Mouse (Mus musculus) kidney, adult 2 months (tissue): ENCODE measurements around the gene Crocc. TPM values are rescaled to one million over a fixed set of nuclear protein-coding genes. Genes with fewer than 3 reads are reported as not detected.

Source experiments
- DNase-seq: peaks from one replicate; pipeline ENCODE4 v3.0.0; 2021
- H3K27ac ChIP-seq: fragments of 200-500 bp; 2 replicates; pipeline ENCODE4 v1.5.1; 2012; ENCODE audit warnings: low read depth, low read length, control low read depth, inconsistent platforms; ENCODE audit not compliant: insufficient read depth
- H3K27me3 ChIP-seq: fragments of 200-500 bp; replicated peaks from 2 replicates; pipeline ENCODE4 v1.6.1; 2012; ENCODE audit warnings: mild to moderate bottlenecking, moderate library complexity, low read length, inconsistent platforms; ENCODE audit not compliant: control insufficient read depth, insufficient read depth
- H3K36me3 ChIP-seq: fragments of 200-500 bp; 2 replicates; pipeline ENCODE4 v1.6.1; 2012; ENCODE audit warnings: mild to moderate bottlenecking, moderate library complexity, low read length, inconsistent platforms; ENCODE audit not compliant: control insufficient read depth, insufficient read depth
- H3K4me1 ChIP-seq: fragments of 200-500 bp; 2 replicates; pipeline ENCODE4 v1.6.1; 2011; ENCODE audit warnings: low read length; ENCODE audit not compliant: control insufficient read depth, insufficient read depth
- H3K4me3 ChIP-seq: fragments of 200-500 bp; 2 replicates; pipeline ENCODE4 v1.5.1; 2011; ENCODE audit warnings: mild to moderate bottlenecking, low read depth, low read length, control low read depth; ENCODE audit not compliant: insufficient read depth
- CTCF ChIP-seq: fragments of 200-500 bp; conservative IDR thresholded peaks from 2 replicates; pipeline ENCODE4 v1.5.1; 2011; ENCODE audit warnings: low read depth, mild to moderate bottlenecking, control low read depth, low read length, moderate library complexity, mixed read lengths; ENCODE audit not compliant: insufficient read depth, insufficient read length
- POLR2A ChIP-seq: fragments of 200-500 bp; IDR thresholded peaks from one replicate; pipeline ENCODE4 v1.6.1; 2011; ENCODE audit warnings: low read depth, low read length, control low read depth
- WGBS: fragments of 180-500 bp; shearing (Covaris S2); methylation state at CpG from one replicate; pipeline ENCODE4 v1.1.7; 2018; 5-methylcytosine and 5-hydroxymethylcytosine counted together
- polyA plus RNA-seq: library from polyadenylated mRNA; depleted of rRNA; stranded (reverse); fragments of >200 nt; gene quantifications from 2 replicates; pipeline ENCODE4 v1.2.3, GENCODE M21; 2012

Gene Crocc
- polyA plus RNA-seq, 1 experiment, result 34.7 TPM

GRCm38 (mm10) chr4:141017657-141018436 is 42.5 kb downstream of the Crocc start:
- Histone ChIP-seq H3K4me1 (no peaks in the 10 kb centered on the region), H3K4me3 (no peak overlapping the region), H3K27me3 (no peaks in the 10 kb centered on the region), H3K27ac (no peak overlapping the region), H3K36me3 (peaks cover 2% of the 10 kb centered on the region; the same call in 1 of the 2 replicates)
- TF ChIP-seq CTCF (no peak), POLR2A (no peak)
- no peak for DNase-seq
- 88% methylated on average over 29 of the region's 29 CpGs for WGBS

- no peaks in the 10 kb centered on the region for H3K4me1 ChIP-seq
- peaks cover 2% of the 10 kb centered on the region; the same call in 1 of the 2 replicates for H3K36me3 ChIP-seq
Measured at GRCm38 (mm10) chr4:141016311-141016710, 44.0 kb downstream of the Crocc start.

GRCm38 (mm10) chr4:141015356-141015755 is 45.0 kb downstream of the Crocc start:
- 59% methylated on average over 7 of the region's 7 CpGs for WGBS

More at GRCm38 (mm10) chr4:141016311-141016710, 44.0 kb downstream of the Crocc start:
- no peaks in the 10 kb centered on the region for H3K27me3 ChIP-seq
- no peak overlapping the region for H3K4me3 ChIP-seq
- 64% methylated on average over 9 of the region's 9 CpGs for WGBS
- DNase-seq, result no peak
- H3K27ac ChIP-seq, result no peak overlapping the region
- TF ChIP-seq CTCF (no peak), POLR2A (no peak)

GRCm38 (mm10) chr4:141014856-141015255 is 45.5 kb downstream of the Crocc start:
- Histone ChIP-seq H3K36me3 (peaks cover 2% of the 10 kb centered on the region; the same call in 1 of the 2 replicates), H3K4me1 (no peaks in the 10 kb centered on the region), H3K27me3 (no peaks in the 10 kb centered on the region), H3K4me3 (no peak overlapping the region), H3K27ac (no peak overlapping the region)
- TF ChIP-seq CTCF (no peak), POLR2A (no peak)
- 87% methylated on average over 11 of the region's 11 CpGs for WGBS
- no peak for DNase-seq

More at GRCm38 (mm10) chr4:141015356-141015755, 45.0 kb downstream of the Crocc start:
- Histone ChIP-seq H3K4me1 (no peaks in the 10 kb centered on the region), H3K36me3 (peaks cover 2% of the 10 kb centered on the region; the same call in 1 of the 2 replicates), H3K27ac (no peak overlapping the region), H3K27me3 (no peaks in the 10 kb centered on the region), H3K4me3 (no peak overlapping the region)
- TF ChIP-seq POLR2A (no peak), CTCF (no peak)
- DNase-seq, result no peak

GRCm38 (mm10) chr4:141014114-141014513 is 46.2 kb downstream of the Crocc start:
- Histone ChIP-seq H3K27me3 (no peaks in the 10 kb centered on the region), H3K36me3 (peaks cover 2% of the 10 kb centered on the region; the same call in 1 of the 2 replicates), H3K4me1 (no peaks in the 10 kb centered on the region), H3K4me3 (no peak overlapping the region), H3K27ac (no peak overlapping the region)
- no peak for DNase-seq
- TF ChIP-seq CTCF (no peak), POLR2A (no peak)
- WGBS, result 79% methylated on average over 8 of the region's 8 CpGs

- 78% methylated on average over 10 of the region's 10 CpGs for WGBS
- no peak for TF ChIP-seq POLR2A
- TF ChIP-seq CTCF, result no peak
- Histone ChIP-seq H3K4me3 (no peak overlapping the region), H3K4me1 (no peaks in the 10 kb centered on the region), H3K27me3 (no peaks in the 10 kb centered on the region), H3K36me3 (no peaks in the 10 kb centered on the region; the same call in 1 of the 2 replicates), H3K27ac (no peak overlapping the region)
- DNase-seq, result no peak
Measured at GRCm38 (mm10) chr4:141012558-141012957, 47.8 kb downstream of the Crocc start.

GRCm38 (mm10) chr4:141011556-141012328 is 48.6 kb downstream of the Crocc start:
- Histone ChIP-seq H3K27ac (no peak overlapping the region), H3K4me1 (no peaks in the 10 kb centered on the region), H3K27me3 (no peaks in the 10 kb centered on the region), H3K4me3 (no peak overlapping the region), H3K36me3 (no peaks in the 10 kb centered on the region)
- TF ChIP-seq POLR2A (no peak), CTCF (no peak)
- WGBS, result 48% methylated on average over 14 of the region's 14 CpGs
- DNase-seq, result peak; percentile 44
